Mouse (Mus musculus) myocyte (in vitro differentiated cells): Measurements from ENCODE around the gene Upb1. TPM values are rescaled to one million over a fixed set of nuclear protein-coding genes. Genes with fewer than 3 reads are reported as not detected.

ENCODE experiments used
- H3K27me3 ChIP-seq: one replicate; pipeline ENCODE4 v1.6.1; 2011; ENCODE audit not compliant: control insufficient read depth, insufficient read depth, insufficient read length
- H3K36me3 ChIP-seq: one replicate; pipeline ENCODE4 v1.6.1; 2011; ENCODE audit not compliant: control insufficient read depth, insufficient read depth
- H3K4me2 ChIP-seq: one replicate; pipeline ENCODE4 v1.6.1; 2011; ENCODE audit warnings: low read depth, control low read depth
- H3K4me3 ChIP-seq: one replicate; pipeline ENCODE4 v1.5.1; 2011; ENCODE audit warnings: mild to moderate bottlenecking, control low read depth, moderate library complexity
- H3K79me2 ChIP-seq: one replicate; pipeline ENCODE4 v1.6.1; 2011; ENCODE audit not compliant: control insufficient read depth, insufficient read depth
- H3ac ChIP-seq: one replicate; pipeline ENCODE4 v1.6.1; 2011; ENCODE audit not compliant: control insufficient read depth, insufficient read length
- CEBPB ChIP-seq: IDR thresholded peaks from 2 replicates; pipeline ENCODE4 v1.6.1; 2011; ENCODE audit warnings: mild to moderate bottlenecking, moderate library complexity; ENCODE audit not compliant: poor library complexity, insufficient read depth, severe bottlenecking
- E2F4 ChIP-seq: IDR thresholded peaks from one replicate; pipeline ENCODE4 v1.6.1; 2011; ENCODE audit warnings: mild to moderate bottlenecking, control low read depth, moderate library complexity; ENCODE audit not compliant: insufficient read depth
- MAX ChIP-seq: IDR thresholded peaks from one replicate; pipeline ENCODE4 v1.6.1; 2011; ENCODE audit warnings: low read depth, mild to moderate bottlenecking, control low read depth
- MYOD1 ChIP-seq, 3 experiments: IDR thresholded peaks; one replicate each; pipeline ENCODE4 v1.6.1; 2011; ENCODE audit warnings: control low read depth in 2 of 3, low read depth in 2 of 3, mild to moderate bottlenecking in 2 of 3, moderate library complexity in 1 of 3; ENCODE audit not compliant: insufficient read length in 2 of 3, control insufficient read depth in 1 of 3
- MYOG ChIP-seq, 3 experiments: IDR thresholded peaks; one replicate each; pipeline ENCODE4 v1.6.1; 2011; ENCODE audit warnings: control low read depth in 2 of 3, low read depth in 2 of 3, mild to moderate bottlenecking in 2 of 3; ENCODE audit not compliant: insufficient read length in 2 of 3, control insufficient read depth in 1 of 3, insufficient read depth in 1 of 3
- POLR2A ChIP-seq: IDR thresholded peaks from one replicate; pipeline ENCODE4 v1.6.1; 2011; ENCODE audit warnings: low read depth, mild to moderate bottlenecking, control low read depth, moderate library complexity; ENCODE audit not compliant: insufficient read length
- POLR2AphosphoS2 ChIP-seq: IDR thresholded peaks from one replicate; pipeline ENCODE4 v1.6.1; 2011; ENCODE audit warnings: low read depth, control low read depth; ENCODE audit not compliant: insufficient read length
- REST ChIP-seq: IDR thresholded peaks from one replicate; pipeline ENCODE4 v1.6.1; 2011; ENCODE audit warnings: mild to moderate bottlenecking, control low read depth, moderate library complexity; ENCODE audit not compliant: insufficient read depth, insufficient read length
- SRF ChIP-seq: IDR thresholded peaks from one replicate; pipeline ENCODE4 v1.6.1; 2011; ENCODE audit warnings: low read depth; ENCODE audit not compliant: control insufficient read depth, insufficient read length
- TCF12 ChIP-seq: IDR thresholded peaks from one replicate; pipeline ENCODE4 v1.6.1; 2011; ENCODE audit warnings: mild to moderate bottlenecking, control low read depth; ENCODE audit not compliant: poor library complexity, insufficient read depth, severe bottlenecking
- TCF3 ChIP-seq: IDR thresholded peaks from one replicate; pipeline ENCODE4 v1.6.1; 2011; ENCODE audit warnings: low read depth, control low read depth; ENCODE audit not compliant: insufficient read length
- USF1 ChIP-seq: IDR thresholded peaks from one replicate; pipeline ENCODE4 v1.6.1; 2011; ENCODE audit warnings: low read depth, mild to moderate bottlenecking, control low read depth, moderate library complexity
- polyA plus RNA-seq: library from polyadenylated mRNA; unstranded; fragments of >200 nt; fragmentation: generic; extraction: Trizol; gene quantifications from one replicate; pipeline ENCODE4 v1.2.1, GENCODE M21; 2012; ENCODE audit warnings: missing spikeins

The Upb1 gene
- polyA plus RNA-seq, 1 experiment = 0.04 TPM

GRCm38 (mm10) chr10:75487131-75487530 lies 86.2 kb downstream of the Upb1 start:
- no peaks in the 10 kb centered on the region for H3K79me2 ChIP-seq

GRCm38 (mm10) chr10:75489522-75489921 lies 88.6 kb downstream of the Upb1 start:
- no peaks in the 10 kb centered on the region for H3K36me3 ChIP-seq
- no peak overlapping the region for H3ac ChIP-seq
- no peaks in the 10 kb centered on the region for H3K79me2 ChIP-seq
- TF ChIP-seq CEBPB (no peak), TCF12 (no peak), MAX (no peak), SRF (no peak), E2F4 (no peak), USF1 (no peak), MYOD1 (IDR thresholded peaks at IDR 0.05; ENCODE audit: control insufficient read depth in 1 of 3, insufficient read length in 2 of 3, low read depth in 2 of 3) (no peak), POLR2AphosphoS2 (no peak), MYOG (IDR thresholded peaks at IDR 0.05; ENCODE audit: control insufficient read depth in 1 of 3, insufficient read depth in 1 of 3, insufficient read length in 2 of 3, low read depth in 2 of 3) (no peak), TCF3 (no peak), POLR2A (no peak), REST (no peak)
- no peaks in the 10 kb centered on the region for H3K27me3 ChIP-seq
- no peak overlapping the region for H3K4me3 ChIP-seq
- H3K4me2 ChIP-seq = no peak overlapping the region

More at GRCm38 (mm10) chr10:75487131-75487530, 86.2 kb downstream of the Upb1 start:
- H3ac ChIP-seq = no peak overlapping the region
- no peaks in the 10 kb centered on the region for H3K36me3 ChIP-seq
- no peak overlapping the region for H3K4me3 ChIP-seq
- TF ChIP-seq CEBPB (no peak), MAX (no peak), MYOG (IDR thresholded peaks at IDR 0.05; ENCODE audit: control insufficient read depth in 1 of 3, insufficient read depth in 1 of 3, insufficient read length in 2 of 3, low read depth in 2 of 3) (no peak), MYOD1 (IDR thresholded peaks at IDR 0.05; ENCODE audit: control insufficient read depth in 1 of 3, insufficient read length in 2 of 3, low read depth in 2 of 3) (no peak), POLR2AphosphoS2 (no peak), USF1 (no peak), TCF12 (no peak), SRF (no peak), TCF3 (no peak), POLR2A (no peak), E2F4 (no peak), REST (no peak)
- no peaks in the 10 kb centered on the region for H3K27me3 ChIP-seq
- H3K4me2 ChIP-seq = no peak overlapping the region

GRCm38 (mm10) chr10:75490731-75491130 lies 89.8 kb downstream of the Upb1 start:
- no peak overlapping the region for H3ac ChIP-seq
- no peak for TF ChIP-seq MYOD1 (IDR thresholded peaks at IDR 0.05; ENCODE audit: control insufficient read depth in 1 of 3, insufficient read length in 2 of 3, low read depth in 2 of 3)
- TF ChIP-seq MAX = no peak
- no peak for TF ChIP-seq MYOG (IDR thresholded peaks at IDR 0.05; ENCODE audit: control insufficient read depth in 1 of 3, insufficient read depth in 1 of 3, insufficient read length in 2 of 3, low read depth in 2 of 3)
- H3K4me3 ChIP-seq = no peak overlapping the region
- no peaks in the 10 kb centered on the region for H3K27me3 ChIP-seq
- no peaks in the 10 kb centered on the region for H3K79me2 ChIP-seq
- H3K4me2 ChIP-seq = no peak overlapping the region
- no peaks in the 10 kb centered on the region for H3K36me3 ChIP-seq

Other genes with a start within 250 kb of the Upb1 start
- 20.4 TPM for gene Specc1l, start 189.0 kb upstream of the Upb1 start, polyA plus RNA-seq
- 1.3 TPM for gene Adora2a, start 84.2 kb upstream of the Upb1 start, polyA plus RNA-seq
- gene Snrpd3, start 116.4 kb downstream of the Upb1 start, polyA plus RNA-seq = 195 TPM
- gene Gucd1, start 116.9 kb downstream of the Upb1 start, polyA plus RNA-seq = 17.5 TPM
- 1.1 TPM for gene Lrrc75b, start 159.2 kb downstream of the Upb1 start, polyA plus RNA-seq
- gene Ggt1, start 160.5 kb downstream of the Upb1 start, polyA plus RNA-seq = 0.06 TPM
- gene Ggt5, start 188.2 kb downstream of the Upb1 start, polyA plus RNA-seq = 0.22 TPM
- 0.12 TPM for gene Susd2, start 242.9 kb downstream of the Upb1 start, polyA plus RNA-seq